Mouse (Mus musculus): ENCODE results near the gene Plekhm3. TPM values are rescaled to one million over a fixed set of nuclear protein-coding genes. Genes with fewer than 3 reads are reported as not detected.

Gene Plekhm3
- polyA plus RNA-seq, 1 experiment from 2014 or later = 3.9 TPM

DNA sequence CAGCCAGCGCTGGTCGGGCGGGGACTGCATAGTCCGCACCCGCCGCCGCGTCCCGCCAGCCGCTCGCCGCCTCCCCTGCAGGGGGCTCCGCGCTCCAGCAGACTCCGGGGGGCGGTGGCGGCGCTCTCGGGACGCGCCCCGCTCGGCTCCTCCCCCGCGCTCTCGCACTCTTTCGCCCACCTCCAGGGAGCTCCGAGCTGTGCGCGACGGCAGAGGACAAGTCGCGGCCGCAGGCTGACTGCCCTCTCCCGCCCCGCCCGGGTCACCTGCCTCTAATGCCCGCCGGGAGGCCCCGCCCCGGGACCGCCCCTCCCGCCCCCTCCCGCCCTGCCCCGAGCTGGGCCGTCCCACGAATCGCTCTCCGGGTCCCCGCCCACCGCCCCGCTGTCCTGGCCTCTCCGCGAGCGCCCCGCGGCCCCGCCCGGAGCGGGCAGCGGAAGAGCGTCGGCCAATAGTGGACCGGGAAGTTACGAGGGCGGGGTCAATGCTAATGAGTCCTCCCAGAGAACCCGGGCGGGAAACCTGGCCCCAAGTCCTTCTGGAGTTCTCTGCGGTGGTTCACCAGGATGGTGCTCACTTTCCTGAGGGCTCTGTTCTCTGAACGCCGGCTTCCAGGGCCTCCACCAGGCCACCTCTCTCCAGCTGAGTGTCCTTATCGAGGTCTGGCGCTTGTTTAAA lies 219.0 kb downstream of the Plekhm3 start, which contains the start of gene Fzd5:
TSS of gene Fzd5 (minus strand) at position 250 of the 678 bp plus-strand sequence.
- H3K4me1 ChIP-seq (ENCODE audit: control insufficient read depth, insufficient read depth, low read length) = peaks cover 24% of the 10 kb centered on the region; the same call in 1 of the 2 replicates
- under 1% methylated on average over 61 of the region's 73 CpGs for WGBS
- peak; percentile 92 for ATAC-seq

DNA sequence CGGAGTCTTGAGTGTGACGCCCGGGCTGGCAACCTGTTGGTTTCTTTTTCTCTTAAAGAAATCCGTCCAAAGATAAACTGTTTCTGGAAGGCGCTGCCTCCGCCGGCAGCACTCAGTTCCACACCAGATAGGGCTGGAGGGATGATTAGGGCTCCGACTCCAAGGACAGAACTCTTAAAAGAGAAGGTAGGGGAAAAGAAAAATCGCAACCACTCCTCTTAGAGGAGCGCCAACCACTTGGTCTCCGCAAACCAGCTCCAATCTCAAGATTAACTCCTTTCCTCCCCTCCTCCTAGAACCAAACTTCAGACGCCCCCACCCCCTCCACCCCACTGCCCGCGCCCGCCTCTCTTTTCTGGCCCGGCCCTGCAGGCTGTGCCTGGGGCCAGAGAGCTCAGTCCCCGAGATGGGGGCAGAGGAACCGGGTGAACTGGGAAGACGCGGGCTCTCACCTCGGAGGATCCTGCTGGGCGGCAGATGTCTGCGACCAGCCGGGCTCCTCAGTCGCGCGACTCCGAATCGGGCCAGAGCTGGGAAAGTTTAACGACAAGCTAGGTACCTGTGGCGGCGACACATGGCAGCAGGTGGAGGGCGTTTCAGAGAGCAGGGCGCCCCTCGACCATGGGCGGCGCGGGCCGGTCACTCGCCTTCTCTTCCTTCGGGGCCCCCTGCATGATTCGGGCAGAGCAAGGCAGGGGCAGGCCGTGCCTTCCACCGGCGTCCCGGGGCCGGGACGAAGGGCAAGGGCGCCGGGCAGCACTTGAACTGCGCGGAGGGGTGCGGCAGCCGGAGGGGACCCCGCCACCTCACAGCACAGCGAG lies 219.7 kb downstream of the Plekhm3 start:
- Histone ChIP-seq H3K4me3 (ENCODE audit: low read length) (peak overlapping the region; percentile 90), H3K9ac (ENCODE audit: low read depth, low read length) (peak overlapping the region; percentile 88), H3K27me3 (replicated peaks; ENCODE audit: control insufficient read depth, insufficient read depth, low read length) (no peaks in the 10 kb centered on the region; the same call in 1 of the 2 replicates), H3K9me3 (ENCODE audit: control insufficient read depth, low read length) (no peaks in the 10 kb centered on the region), H3K4me2 (ENCODE audit: low read depth, low read length) (peak overlapping the region; percentile 98), H3K4me1 (ENCODE audit: control insufficient read depth, insufficient read depth, low read length) (peaks cover 27% of the 10 kb centered on the region; the same call in 1 of the 2 replicates), H3K27ac (ENCODE audit: low read length) (peak overlapping the region; percentile 92), H3K36me3 (ENCODE audit: control insufficient read depth, insufficient read depth, low read length) (no peaks in the 10 kb centered on the region; the same call in 1 of the 2 replicates)
- WGBS = under 1% methylated on average over 54 of the region's 56 CpGs
- no peak; the same call in 1 of the 2 replicates for ATAC-seq

More for the DNA sequence above, 219.0 kb downstream of the Plekhm3 start, which contains the start of gene Fzd5:
- Histone ChIP-seq H3K27ac (ENCODE audit: low read length) (peak within 1 kb of the TSS; percentile 96), H3K4me2 (ENCODE audit: low read depth, low read length) (peak within 1 kb of the TSS; percentile 98), H3K9ac (ENCODE audit: low read depth, low read length) (peak within 1 kb of the TSS; percentile 88), H3K9me3 (ENCODE audit: control insufficient read depth, low read length) (no peaks in the 10 kb centered on the region), H3K36me3 (ENCODE audit: control insufficient read depth, insufficient read depth, low read length) (no peaks in the 10 kb centered on the region), H3K4me3 (ENCODE audit: low read length) (peak within 1 kb of the TSS; percentile 90), H3K27me3 (replicated peaks; ENCODE audit: control insufficient read depth, insufficient read depth, low read length) (no peaks in the 10 kb centered on the region; the same call in 1 of the 2 replicates)

Other genes starting within 250 kb of the Plekhm3 start
- gene Fzd5, start 219.1 kb downstream of the Plekhm3 start, polyA plus RNA-seq (2015; fragmentation: Nextera tagmentation; extraction: Ambion mirVana) = 5.7 and 6.1 TPM in 2 replicates
- gene Akr1cl, start 75.9 kb upstream of the Plekhm3 start, polyA plus RNA-seq (2015; fragmentation: Nextera tagmentation; extraction: Ambion mirVana) = 0.11 and 1.4 TPM in 2 replicates
- gene Cryge, start 94.3 kb upstream of the Plekhm3 start, polyA plus RNA-seq (2015; fragmentation: Nextera tagmentation; extraction: Ambion mirVana) = not detected in 2 replicates
- gene Crygd, start 106.6 kb upstream of the Plekhm3 start, polyA plus RNA-seq (2015; fragmentation: Nextera tagmentation; extraction: Ambion mirVana) = not detected in 2 replicates
- gene Crygc, start 116.9 kb upstream of the Plekhm3 start, polyA plus RNA-seq (2015; fragmentation: Nextera tagmentation; extraction: Ambion mirVana) = not detected in 2 replicates
- gene Crygb, start 125.5 kb upstream of the Plekhm3 start, polyA plus RNA-seq (2015; fragmentation: Nextera tagmentation; extraction: Ambion mirVana) = not detected in 2 replicates
- gene Cryga, start 146.5 kb upstream of the Plekhm3 start, polyA plus RNA-seq (2015; fragmentation: Nextera tagmentation; extraction: Ambion mirVana) = not detected in 2 replicates
- gene Gm28845, start 162.7 kb upstream of the Plekhm3 start, polyA plus RNA-seq (2015; fragmentation: Nextera tagmentation; extraction: Ambion mirVana) = not detected in 2 replicates
- gene D630023F18Rik, start 166.4 kb upstream of the Plekhm3 start, polyA plus RNA-seq (2015; fragmentation: Nextera tagmentation; extraction: Ambion mirVana) = 0.34 TPM in 1 of 2 replicates, not detected in the other
- gene Idh1, start 229.7 kb upstream of the Plekhm3 start, polyA plus RNA-seq (2015; fragmentation: Nextera tagmentation; extraction: Ambion mirVana) = 302 and 321 TPM in 2 replicates
- 6.2 and 8.8 TPM in 2 replicates for gene Pikfyve, start 229.9 kb upstream of the Plekhm3 start, polyA plus RNA-seq (2015; fragmentation: Nextera tagmentation; extraction: Ambion mirVana)